Mouse (Mus musculus): ENCODE measurements around the gene Nav2. TPM values are rescaled to one million over a fixed set of nuclear protein-coding genes. Genes with fewer than 3 reads are reported as not detected.

Nav2 gene
- total RNA-seq, 2 experiments from 2014 or later = 1.4 TPM

- no peak for ATAC-seq (replicated peaks; ENCODE audit: low FRiP score, low TSS enrichment, poor library complexity, severe bottlenecking)
These were observed 268.2 kb downstream of the Nav2 start for GRCm38 (mm10) chr7:49176590-49177201.

- no peak for ATAC-seq (replicated peaks; ENCODE audit: low FRiP score, low TSS enrichment, poor library complexity, severe bottlenecking)
These were observed 269.7 kb downstream of the Nav2 start for GRCm38 (mm10) chr7:49178217-49178616.

- ATAC-seq (replicated peaks; ENCODE audit: low FRiP score, low TSS enrichment, poor library complexity, severe bottlenecking) = no peak
These were observed 272.5 kb downstream of the Nav2 start for GRCm38 (mm10) chr7:49181010-49181409.

GRCm38 (mm10) chr7:49182427-49182826 is 273.9 kb downstream of the Nav2 start:
- ATAC-seq (replicated peaks; ENCODE audit: low FRiP score, low TSS enrichment, poor library complexity, severe bottlenecking) = no peak

- ATAC-seq (replicated peaks; ENCODE audit: low FRiP score, low TSS enrichment, poor library complexity, severe bottlenecking) = no peak
These were observed 275.2 kb downstream of the Nav2 start for GRCm38 (mm10) chr7:49183696-49184095.

GRCm38 (mm10) chr7:49185991-49186390 is 277.5 kb downstream of the Nav2 start:
- no peak for ATAC-seq (replicated peaks; ENCODE audit: low FRiP score, low TSS enrichment, poor library complexity, severe bottlenecking)

GRCm38 (mm10) chr7:49189364-49189763 is 280.8 kb downstream of the Nav2 start:
- no peak for ATAC-seq (replicated peaks; ENCODE audit: low FRiP score, low TSS enrichment, poor library complexity, severe bottlenecking)

- no peak for ATAC-seq (replicated peaks; ENCODE audit: low FRiP score, low TSS enrichment, poor library complexity, severe bottlenecking)
These were observed 281.9 kb downstream of the Nav2 start for GRCm38 (mm10) chr7:49190231-49190985.

- no peak for ATAC-seq (replicated peaks; ENCODE audit: low FRiP score, low TSS enrichment, poor library complexity, severe bottlenecking)
These were observed 282.7 kb downstream of the Nav2 start for GRCm38 (mm10) chr7:49191081-49191678.

GRCm38 (mm10) chr7:49192061-49192695 is 283.7 kb downstream of the Nav2 start:
- no peak for ATAC-seq (replicated peaks; ENCODE audit: low FRiP score, low TSS enrichment, poor library complexity, severe bottlenecking)

GRCm38 (mm10) chr7:49195711-49196147 is 287.2 kb downstream of the Nav2 start:
- ATAC-seq (replicated peaks; ENCODE audit: low FRiP score, low TSS enrichment, poor library complexity, severe bottlenecking) = no peak

GRCm38 (mm10) chr7:49199366-49199765 is 290.9 kb downstream of the Nav2 start:
- ATAC-seq (replicated peaks; ENCODE audit: low FRiP score, low TSS enrichment, poor library complexity, severe bottlenecking) = no peak

GRCm38 (mm10) chr7:49200270-49200669 is 291.8 kb downstream of the Nav2 start:
- ATAC-seq (replicated peaks; ENCODE audit: low FRiP score, low TSS enrichment, poor library complexity, severe bottlenecking) = no peak

GRCm38 (mm10) chr7:49202971-49203370 is 294.5 kb downstream of the Nav2 start:
- no peak for ATAC-seq (replicated peaks; ENCODE audit: low FRiP score, low TSS enrichment, poor library complexity, severe bottlenecking)

GRCm38 (mm10) chr7:49204856-49205255 is 296.3 kb downstream of the Nav2 start:
- ATAC-seq (replicated peaks; ENCODE audit: low FRiP score, low TSS enrichment, poor library complexity, severe bottlenecking) = no peak

- no peak for ATAC-seq (replicated peaks; ENCODE audit: low FRiP score, low TSS enrichment, poor library complexity, severe bottlenecking)
These were observed 297.0 kb downstream of the Nav2 start for GRCm38 (mm10) chr7:49205551-49205950.

- ATAC-seq (replicated peaks; ENCODE audit: low FRiP score, low TSS enrichment, poor library complexity, severe bottlenecking) = no peak
These were observed 298.5 kb downstream of the Nav2 start for GRCm38 (mm10) chr7:49206775-49207676.

GRCm38 (mm10) chr7:49209526-49209925 is 301.0 kb downstream of the Nav2 start:
- no peak for ATAC-seq (replicated peaks; ENCODE audit: low FRiP score, low TSS enrichment, poor library complexity, severe bottlenecking)

GRCm38 (mm10) chr7:49210721-49211120 is 302.2 kb downstream of the Nav2 start:
- no peak for ATAC-seq (replicated peaks; ENCODE audit: low FRiP score, low TSS enrichment, poor library complexity, severe bottlenecking)

All from megakaryocyte-erythroid progenitor cell, adult 5-6 weeks (primary cell).